Mouse (Mus musculus): ENCODE measurements around the gene Hist1h2ac. TPM values are rescaled to one million over a fixed set of nuclear protein-coding genes. Genes with fewer than 3 reads are reported as not detected.

The Hist1h2ac gene
- total RNA-seq, 1 experiment = 112 TPM

- no peaks in the 10 kb centered on the region for H3K4me1 ChIP-seq (ENCODE audit: control insufficient read depth in 2 of 2, insufficient read depth in 2 of 2, low read length in 2 of 2, poor library complexity in 1 of 2)
- no peak overlapping the region for H3K4me3 ChIP-seq (ENCODE audit: insufficient read depth in 1 of 2, low read depth in 1 of 2, low read length in 2 of 2, poor library complexity in 1 of 2, severe bottlenecking in 1 of 2)
- H3K9me3 ChIP-seq (ENCODE audit: control insufficient read depth, insufficient read depth, low read depth, low read length) = no peaks in the 10 kb centered on the region
- no peak for DNase-seq (ENCODE audit: low read depth, low spot score)
- no peak for TF ChIP-seq ZNF384 (IDR thresholded peaks at IDR 0.05; ENCODE audit: low read depth, low read length)
- no peak for TF ChIP-seq CHD2 (IDR thresholded peaks at IDR 0.05; ENCODE audit: low read depth, low read length)
- TF ChIP-seq ZC3H11A (IDR thresholded peaks at IDR 0.05; ENCODE audit: borderline replicate concordance, low read depth, low read length) = no peak
- no peak for TF ChIP-seq HCFC1 (IDR thresholded peaks at IDR 0.05; ENCODE audit: borderline replicate concordance, insufficient read depth, low read length)
- no peak for TF ChIP-seq MAFK (IDR thresholded peaks at IDR 0.05; ENCODE audit: insufficient read depth, low read depth, low read length)
- in situ Hi-C loops (cut with MboI; ENCODE audit: low sequenced_read_pairs in 2 of 2, unreplicated experiment in 2 of 2) = no loop called here
- H3K9ac ChIP-seq (ENCODE audit: insufficient read depth, low read depth, low read length, poor library complexity, severe bottlenecking) = no peak overlapping the region
- H3K36me3 ChIP-seq (ENCODE audit: control insufficient read depth, insufficient read depth, low read length, poor library complexity, severe bottlenecking) = no peaks in the 10 kb centered on the region
- no peak overlapping the region for H3K27ac ChIP-seq (ENCODE audit: insufficient read depth, low read depth, low read length, poor library complexity, severe bottlenecking)
These were observed 18.5 kb upstream of the Hist1h2ac start for GRCm38 (mm10) chr13:23702220-23702619.

GRCm38 (mm10) chr13:23700786-23701520 is 17.2 kb upstream of the Hist1h2ac start:
- H3K9ac ChIP-seq (ENCODE audit: insufficient read depth, low read depth, low read length, poor library complexity, severe bottlenecking) = no peak overlapping the region

GRCm38 (mm10) chr13:23699767-23700166 is 16.0 kb upstream of the Hist1h2ac start:
- H3K4me3 ChIP-seq (ENCODE audit: insufficient read depth in 1 of 2, low read depth in 1 of 2, low read length in 2 of 2, poor library complexity in 1 of 2, severe bottlenecking in 1 of 2) = no peak overlapping the region
- peaks cover 0 to 6% of the 10 kb centered on the region in 2 experiments; a peak in 1 of 4 replicates for H3K4me1 ChIP-seq (ENCODE audit: control insufficient read depth in 2 of 2, insufficient read depth in 2 of 2, low read length in 2 of 2, poor library complexity in 1 of 2)
- in situ Hi-C loops (cut with MboI; ENCODE audit: low sequenced_read_pairs in 2 of 2, unreplicated experiment in 2 of 2) = loop anchor here in 1 of 2 experiments (25.0 kb wide), 1 partner anchor 1662 kb away; the partner anchor contains the start of genes Hist1h2ag, Hist1h2ah, Hist1h2bj and Hist1h2bk
- DNase-seq (ENCODE audit: low read depth, low spot score) = no peak
- no peaks in the 10 kb centered on the region for H3K36me3 ChIP-seq (ENCODE audit: control insufficient read depth, insufficient read depth, low read length, poor library complexity, severe bottlenecking)
- no peak for TF ChIP-seq ZC3H11A (IDR thresholded peaks at IDR 0.05; ENCODE audit: borderline replicate concordance, low read depth, low read length)
- no peak for TF ChIP-seq MAFK (IDR thresholded peaks at IDR 0.05; ENCODE audit: insufficient read depth, low read depth, low read length)
- TF ChIP-seq CHD2 (IDR thresholded peaks at IDR 0.05; ENCODE audit: low read depth, low read length) = no peak
- no peak for TF ChIP-seq HCFC1 (IDR thresholded peaks at IDR 0.05; ENCODE audit: borderline replicate concordance, insufficient read depth, low read length)
- no peak for TF ChIP-seq ZNF384 (IDR thresholded peaks at IDR 0.05; ENCODE audit: low read depth, low read length)
- H3K9me3 ChIP-seq (ENCODE audit: control insufficient read depth, insufficient read depth, low read depth, low read length) = no peaks in the 10 kb centered on the region
- no peak overlapping the region for H3K9ac ChIP-seq (ENCODE audit: insufficient read depth, low read depth, low read length, poor library complexity, severe bottlenecking)
- no peak overlapping the region for H3K27ac ChIP-seq (ENCODE audit: insufficient read depth, low read depth, low read length, poor library complexity, severe bottlenecking)

More at GRCm38 (mm10) chr13:23700786-23701520, 17.2 kb upstream of the Hist1h2ac start:
- Histone ChIP-seq H3K36me3 (ENCODE audit: control insufficient read depth, insufficient read depth, low read length, poor library complexity, severe bottlenecking) (no peaks in the 10 kb centered on the region), H3K4me3 (ENCODE audit: insufficient read depth in 1 of 2, low read depth in 1 of 2, low read length in 2 of 2, poor library complexity in 1 of 2, severe bottlenecking in 1 of 2) (no peak overlapping the region), H3K9me3 (ENCODE audit: control insufficient read depth, insufficient read depth, low read depth, low read length) (no peaks in the 10 kb centered on the region), H3K4me1 (ENCODE audit: control insufficient read depth in 2 of 2, insufficient read depth in 2 of 2, low read length in 2 of 2, poor library complexity in 1 of 2) (0 out of 4 replicates have a peak, but pooled peaks cover 0 to 2% of the 10 kb centered on the region in 2 experiments), H3K27ac (ENCODE audit: insufficient read depth, low read depth, low read length, poor library complexity, severe bottlenecking) (no peak overlapping the region)
- in situ Hi-C loops (cut with MboI; ENCODE audit: low sequenced_read_pairs in 2 of 2, unreplicated experiment in 2 of 2) = no loop called here
- peak; percentile 77 for TF ChIP-seq ZC3H11A (IDR thresholded peaks at IDR 0.05; ENCODE audit: borderline replicate concordance, low read depth, low read length)
- no peak for TF ChIP-seq ZNF384 (IDR thresholded peaks at IDR 0.05; ENCODE audit: low read depth, low read length)
- DNase-seq (ENCODE audit: low read depth, low spot score) = peak; percentile 74

GRCm38 (mm10) chr13:23698996-23699395 is 15.2 kb upstream of the Hist1h2ac start:
- Histone ChIP-seq H3K4me3 (ENCODE audit: insufficient read depth in 1 of 2, low read depth in 1 of 2, low read length in 2 of 2, poor library complexity in 1 of 2, severe bottlenecking in 1 of 2) (no peak overlapping the region), H3K9me3 (ENCODE audit: control insufficient read depth, insufficient read depth, low read depth, low read length) (no peaks in the 10 kb centered on the region), H3K27ac (ENCODE audit: insufficient read depth, low read depth, low read length, poor library complexity, severe bottlenecking) (no peak overlapping the region; the same call in 1 of the 2 replicates), H3K4me1 (ENCODE audit: control insufficient read depth in 2 of 2, insufficient read depth in 2 of 2, low read length in 2 of 2, poor library complexity in 1 of 2) (peaks cover 0 to 6% of the 10 kb centered on the region in 2 experiments; a peak in 1 of 4 replicates), H3K9ac (ENCODE audit: insufficient read depth, low read depth, low read length, poor library complexity, severe bottlenecking) (no peak overlapping the region; the same call in 1 of the 2 replicates), H3K36me3 (ENCODE audit: control insufficient read depth, insufficient read depth, low read length, poor library complexity, severe bottlenecking) (no peaks in the 10 kb centered on the region)
- TF ChIP-seq ZNF384 (IDR thresholded peaks at IDR 0.05; ENCODE audit: low read depth, low read length) = no peak
- no peak for TF ChIP-seq ZC3H11A (IDR thresholded peaks at IDR 0.05; ENCODE audit: borderline replicate concordance, low read depth, low read length)
- no peak for TF ChIP-seq MAFK (IDR thresholded peaks at IDR 0.05; ENCODE audit: insufficient read depth, low read depth, low read length)
- no peak for TF ChIP-seq CHD2 (IDR thresholded peaks at IDR 0.05; ENCODE audit: low read depth, low read length)
- TF ChIP-seq HCFC1 (IDR thresholded peaks at IDR 0.05; ENCODE audit: borderline replicate concordance, insufficient read depth, low read length) = no peak
- in situ Hi-C loops (cut with MboI; ENCODE audit: low sequenced_read_pairs in 2 of 2, unreplicated experiment in 2 of 2) = loop anchor here in 1 of 2 experiments (25.0 kb wide), 1 partner anchor 1662 kb away; the partner anchor contains the start of genes Hist1h2ag, Hist1h2ah, Hist1h2bj and Hist1h2bk
- DNase-seq (ENCODE audit: low read depth, low spot score) = no peak
